Mouse (Mus musculus): ENCODE measurements around the gene Olfr433.

- TF ChIP-seq CTCF (IDR thresholded peaks at IDR 0.05; ENCODE audit: borderline replicate concordance, insufficient read depth, low read depth, low read length) (no peak), POLR2A (IDR thresholded peaks at IDR 0.05; ENCODE audit: borderline replicate concordance, insufficient read depth, low read length) (no peak)
Measured at GRCm38 (mm10) chr1:174044431-174044830, 3.9 kb downstream of the Olfr433 start.
